ENCODE assay signal across 16 mouse cellular contexts in the genomic region with DNA sequence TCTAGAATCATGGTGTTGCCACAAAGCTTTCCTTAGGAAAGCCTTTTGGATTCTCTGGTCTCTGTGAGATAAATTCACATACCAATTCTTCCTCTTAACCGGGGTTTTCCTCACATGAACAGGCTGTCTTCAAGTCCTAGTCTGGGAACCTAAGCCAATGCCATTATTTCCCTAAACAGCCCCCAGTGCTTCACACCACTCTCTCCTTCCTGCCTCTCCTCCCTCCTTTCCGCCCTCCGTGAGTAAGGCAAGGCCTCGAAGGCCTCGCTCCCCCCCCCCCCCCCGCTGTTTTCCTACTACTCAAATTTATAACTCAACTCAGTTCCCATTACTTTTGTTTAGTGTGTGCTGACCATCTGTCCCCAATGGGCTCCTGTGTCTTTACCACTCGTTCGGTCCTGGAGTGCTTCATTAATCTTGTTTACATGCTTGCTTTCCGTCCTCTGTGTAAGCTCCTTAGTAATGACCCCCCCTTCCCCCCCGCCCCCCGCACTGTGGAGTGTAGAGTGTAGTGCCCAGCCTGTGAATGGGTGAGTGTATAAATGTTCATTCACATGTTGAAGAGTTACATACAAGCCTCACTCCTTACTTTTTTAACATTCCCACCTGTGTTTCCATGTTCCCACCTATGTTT.
DNase-seq lines count a peak whose midpoint lies in the region; ATAC-seq lines count a peak whose summit lies in the region.
"Had no signal": no experiment of that assay in that cellular context is flagged by ENCODE, and none has a peak within 500 bp of the region (broad histone marks: within the 10 kb centered on the region; RNA-seq: fewer than 3 reads in every experiment).

No protein-coding gene starts in this region.

- no peaks in the 10 kb centered on the region for H3K27me3 ChIP-seq in hindbrain, embryonic 13.5 days
- no peaks in the 10 kb centered on the region for H3K27me3 ChIP-seq in hindbrain, embryonic 14.5 days (ENCODE audit: control insufficient read depth, insufficient read depth, low read length)
- no peaks in the 10 kb centered on the region for H3K27me3 ChIP-seq in forebrain, embryonic 13.5 days
- no peaks in the 10 kb centered on the region for H3K27me3 ChIP-seq in hindbrain, embryonic 15.5 days
- no peaks in the 10 kb centered on the region for H3K27me3 ChIP-seq in midbrain, embryonic 15.5 days (replicated peaks)
- H3K27me3 ChIP-seq: heart, embryonic 13.5 days; stomach, embryonic 15.5 days had no signal

- H3K4me3 ChIP-seq in hindbrain, embryonic 13.5 days: no peak overlapping the region
- no peak overlapping the region for H3K4me3 ChIP-seq in hindbrain, embryonic 14.5 days (replicated peaks; ENCODE audit: low read length)
- no peak overlapping the region for H3K4me3 ChIP-seq in forebrain, embryonic 13.5 days
- H3K4me3 ChIP-seq in hindbrain, embryonic 15.5 days: no peak overlapping the region
- H3K4me3 ChIP-seq in midbrain, embryonic 15.5 days: no peak overlapping the region
- H3K4me3 ChIP-seq: heart, embryonic 13.5 days; stomach, embryonic 15.5 days had no signal

- H3K36me3 ChIP-seq in hindbrain, embryonic 13.5 days: no peaks in the 10 kb centered on the region
- no peaks in the 10 kb centered on the region for H3K36me3 ChIP-seq in hindbrain, embryonic 14.5 days (replicated peaks; ENCODE audit: control insufficient read depth, insufficient read depth)
- no peaks in the 10 kb centered on the region for H3K36me3 ChIP-seq in forebrain, embryonic 13.5 days (ENCODE audit: poor library complexity, severe bottlenecking)
- H3K36me3 ChIP-seq in hindbrain, embryonic 15.5 days: no peaks in the 10 kb centered on the region
- H3K36me3 ChIP-seq in midbrain, embryonic 15.5 days (replicated peaks): no peaks in the 10 kb centered on the region
- H3K36me3 ChIP-seq: heart, embryonic 13.5 days; stomach, embryonic 15.5 days had no signal

- H3K9ac ChIP-seq in hindbrain, embryonic 13.5 days: no peak overlapping the region
- H3K9ac ChIP-seq in hindbrain, embryonic 14.5 days: no peak overlapping the region
- no peak overlapping the region for H3K9ac ChIP-seq in forebrain, embryonic 13.5 days
- no peak overlapping the region for H3K9ac ChIP-seq in hindbrain, embryonic 15.5 days
- no peak overlapping the region for H3K9ac ChIP-seq in midbrain, embryonic 15.5 days
- H3K9ac ChIP-seq: heart, embryonic 13.5 days; stomach, embryonic 15.5 days had no signal

- DNase-seq in hindbrain, embryonic 14.5 days (ENCODE audit: low spot score): no peak
- no peak for DNase-seq in ovary, postnatal 10 days (ENCODE audit: low spot score)
- no peak for DNase-seq in adrenal gland, postnatal 25 days
- no peak for DNase-seq in left cerebral cortex, adult 18-20 months (ENCODE audit: low spot score in 2 of 2)
- DNase-seq: adrenal gland, adult 2 months; cerebellum, adult 2 months; gastrocnemius, postnatal 36 days; kidney, postnatal 10 days; spleen, adult 18-20 months had no signal

- no peaks in the 10 kb centered on the region for H3K9me3 ChIP-seq in hindbrain, embryonic 13.5 days
- H3K9me3 ChIP-seq in hindbrain, embryonic 14.5 days (ENCODE audit: control insufficient read depth, low read length): no peaks in the 10 kb centered on the region
- H3K9me3 ChIP-seq in forebrain, embryonic 13.5 days (replicated peaks): no peaks in the 10 kb centered on the region
- H3K9me3 ChIP-seq in hindbrain, embryonic 15.5 days: no peaks in the 10 kb centered on the region
- H3K9me3 ChIP-seq in midbrain, embryonic 15.5 days: no peaks in the 10 kb centered on the region
- H3K9me3 ChIP-seq: heart, embryonic 13.5 days; stomach, embryonic 15.5 days had no signal

- ATAC-seq in hindbrain, embryonic 13.5 days (ENCODE audit: low FRiP score): peak; percentile 54; the same call in 1 of the 2 replicates
- ATAC-seq in hindbrain, embryonic 14.5 days (ENCODE audit: low FRiP score): no peak
- ATAC-seq in forebrain, embryonic 13.5 days: peak; percentile 75
- peak; percentile 54; the same call in 1 of the 2 replicates for ATAC-seq in hindbrain, embryonic 15.5 days (ENCODE audit: low FRiP score, low read depth)
- 0 out of 2 replicates have a peak, but pooled peaks have one; percentile 41 for ATAC-seq in midbrain, embryonic 15.5 days (replicated peaks)

- H3K4me2 ChIP-seq in hindbrain, embryonic 13.5 days: no peak overlapping the region
- H3K4me2 ChIP-seq in hindbrain, embryonic 14.5 days (replicated peaks): no peak overlapping the region
- no peak overlapping the region for H3K4me2 ChIP-seq in forebrain, embryonic 13.5 days
- H3K4me2 ChIP-seq in hindbrain, embryonic 15.5 days: no peak overlapping the region
- H3K4me2 ChIP-seq in midbrain, embryonic 15.5 days: no peak overlapping the region
- H3K4me2 ChIP-seq: heart, embryonic 13.5 days; stomach, embryonic 15.5 days had no signal

- H3K4me1 ChIP-seq in hindbrain, embryonic 13.5 days (replicated peaks): peaks cover 13% of the 10 kb centered on the region
- no peaks in the 10 kb centered on the region for H3K4me1 ChIP-seq in hindbrain, embryonic 14.5 days (replicated peaks; ENCODE audit: control insufficient read depth, insufficient read depth, low read length)
- peaks cover 29% of the 10 kb centered on the region for H3K4me1 ChIP-seq in forebrain, embryonic 13.5 days
- H3K4me1 ChIP-seq in hindbrain, embryonic 15.5 days (replicated peaks): no peaks in the 10 kb centered on the region
- peaks cover 11% of the 10 kb centered on the region for H3K4me1 ChIP-seq in midbrain, embryonic 15.5 days
- H3K4me1 ChIP-seq: heart, embryonic 13.5 days; stomach, embryonic 15.5 days had no signal

- 31% methylated on average over 10 of the region's 11 CpGs for WGBS in hindbrain, embryonic 13.5 days
- 36% methylated on average over 11 of the region's 11 CpGs for WGBS in hindbrain, embryonic 14.5 days
- 45% methylated on average over 9 of the region's 11 CpGs for WGBS in forebrain, embryonic 13.5 days
- WGBS in hindbrain, embryonic 15.5 days: 37% methylated on average over 7 of the region's 11 CpGs
- WGBS in midbrain, embryonic 15.5 days: 36% methylated on average over 6 of the region's 11 CpGs

- no peak overlapping the region for H3K27ac ChIP-seq in hindbrain, embryonic 13.5 days
- H3K27ac ChIP-seq in hindbrain, embryonic 14.5 days: no peak overlapping the region
- no peak overlapping the region for H3K27ac ChIP-seq in forebrain, embryonic 13.5 days
- H3K27ac ChIP-seq in hindbrain, embryonic 15.5 days (replicated peaks): no peak overlapping the region
- H3K27ac ChIP-seq in midbrain, embryonic 15.5 days: no peak overlapping the region
- H3K27ac ChIP-seq: heart, embryonic 13.5 days; macrophage; stomach, embryonic 15.5 days had no signal
